Mouse (Mus musculus): ENCODE measurements around the gene Blcap.

DNA sequence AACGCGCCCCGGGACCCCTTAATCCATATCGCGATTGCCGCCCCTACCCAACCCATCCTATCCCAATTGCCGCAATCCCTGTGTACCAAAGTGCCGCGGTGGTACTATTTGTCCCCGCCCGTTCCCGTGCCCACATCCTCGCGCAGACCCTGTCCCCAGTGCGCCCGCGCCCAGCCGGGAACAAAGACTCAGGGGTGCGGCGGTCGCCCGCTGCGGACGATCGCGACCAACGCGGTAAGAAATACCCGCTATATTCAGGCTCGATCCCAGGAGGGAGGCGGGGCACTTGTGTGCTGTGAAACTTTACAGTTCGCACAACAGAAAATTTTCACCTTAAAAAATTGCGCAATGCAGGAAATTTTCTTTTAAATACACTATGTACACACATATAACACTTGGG lies 10.8 kb downstream of the Blcap start:
- TF ChIP-seq CTCF (conservative IDR thresholded peaks at IDR 0.05; ENCODE audit: low read length): no peak
- TF ChIP-seq POU5F1 (IDR thresholded peaks at IDR 0.05; ENCODE audit: borderline replicate concordance, low read length): no peak; the same call in 1 of the 2 replicates
